Comparison of ENCODE assay signal across 14 mouse cellular contexts in genomic region chr12:17711731-17712388, GRCm38 (mm10). TPM values are rescaled to one million over a fixed set of nuclear protein-coding genes. Genes with fewer than 3 reads are reported as not detected.
DNase-seq lines count a peak whose midpoint lies in the region; ATAC-seq and TF ChIP-seq lines count a peak whose summit lies in the region.
"Had no signal": no experiment of that assay in that cellular context is flagged by ENCODE, and none has a peak within 500 bp of the region (broad histone marks: within the 10 kb centered on the region; RNA-seq: fewer than 3 reads in every experiment).

No protein-coding gene starts in this region.

- H3K27ac ChIP-seq in forebrain, embryonic 10.5 days, result peak overlapping the region; percentile 48; the same call in 1 of the 2 replicates
- H3K27ac ChIP-seq in forebrain, embryonic 12.5 days, result no peak overlapping the region
- peak overlapping the region; percentile 51 for H3K27ac ChIP-seq in lung, postnatal 0 days (ENCODE audit: low read length)
- no peak overlapping the region for H3K27ac ChIP-seq in liver, embryonic 15.5 days (replicated peaks)
- H3K27ac ChIP-seq: gastrocnemius, adult 2 months; liver, embryonic 14.5 days; neural tube, embryonic 13.5 days had no signal

- peaks cover 52% of the 10 kb centered on the region for H3K4me1 ChIP-seq in forebrain, embryonic 10.5 days
- H3K4me1 ChIP-seq in forebrain, embryonic 12.5 days, result peaks cover 32% of the 10 kb centered on the region
- peaks cover 26% of the 10 kb centered on the region; the same call in 1 of the 2 replicates for H3K4me1 ChIP-seq in lung, postnatal 0 days (ENCODE audit: insufficient read depth, low read depth, low read length)
- H3K4me1 ChIP-seq in liver, embryonic 15.5 days (replicated peaks), result peaks cover 58% of the 10 kb centered on the region

- TF ChIP-seq CTCF in lung, postnatal 0 days (IDR thresholded peaks at IDR 0.05), result no peak

- H3K9me3 ChIP-seq in forebrain, embryonic 10.5 days, result no peaks in the 10 kb centered on the region
- H3K9me3 ChIP-seq in forebrain, embryonic 12.5 days, result no peaks in the 10 kb centered on the region
- H3K9me3 ChIP-seq in lung, postnatal 0 days (ENCODE audit: low read length), result no peaks in the 10 kb centered on the region
- H3K9me3 ChIP-seq in liver, embryonic 15.5 days (replicated peaks), result no peaks in the 10 kb centered on the region
- H3K9me3 ChIP-seq: neural tube, embryonic 13.5 days had no signal

- H3K4me2 ChIP-seq in forebrain, embryonic 12.5 days, result no peak overlapping the region
- H3K4me2 ChIP-seq in lung, postnatal 0 days (replicated peaks; ENCODE audit: low read depth, low read length), result no peak overlapping the region
- no peak overlapping the region for H3K4me2 ChIP-seq in liver, embryonic 15.5 days
- H3K4me2 ChIP-seq: heart, embryonic 11.5 days; neural tube, embryonic 13.5 days had no signal

- DNase-seq in forebrain, embryonic 10.5 days (ENCODE audit: extremely low spot score, low spot score), result no peak
- DNase-seq in lung, postnatal 0 days (ENCODE audit: low spot score), result peak; percentile 45
- DNase-seq in lung, postnatal 10 days, result no peak
- no peak for DNase-seq in T-cell, adult 2 months (ENCODE audit: low spot score)
- DNase-seq in layer of hippocampus, postnatal 25 days (ENCODE audit: extremely low spot score in 1 of 2, low spot score in 1 of 2), result no peak
- DNase-seq: gastrocnemius, adult 2 months had no signal

- no peak for ATAC-seq in forebrain, embryonic 12.5 days (ENCODE audit: low FRiP score)
- ATAC-seq in lung, postnatal 0 days, result peak; percentile 67
- ATAC-seq in liver, embryonic 15.5 days (ENCODE audit: insufficient read depth), result peak; percentile 19; the same call in 1 of the 2 replicates
- no peak for ATAC-seq in frontal cortex, adult (ENCODE audit: low TSS enrichment)
- ATAC-seq: intestine, embryonic 16.5 days; midbrain, embryonic 16.5 days had no signal

- peaks cover 9% of the 10 kb centered on the region for H3K36me3 ChIP-seq in forebrain, embryonic 10.5 days (replicated peaks)
- no peaks in the 10 kb centered on the region for H3K36me3 ChIP-seq in forebrain, embryonic 12.5 days (replicated peaks)
- no peaks in the 10 kb centered on the region for H3K36me3 ChIP-seq in lung, postnatal 0 days (ENCODE audit: insufficient read depth, low read length)
- H3K36me3 ChIP-seq in liver, embryonic 15.5 days (replicated peaks), result no peaks in the 10 kb centered on the region
- H3K36me3 ChIP-seq: neural tube, embryonic 13.5 days had no signal

- 71% methylated on average over 6 of the region's 6 CpGs for WGBS in forebrain, embryonic 10.5 days
- WGBS in forebrain, embryonic 12.5 days, result 78% methylated on average over 6 of the region's 6 CpGs
- WGBS in lung, postnatal 0 days, result 38% methylated on average over 6 of the region's 6 CpGs
- 46% methylated on average over 6 of the region's 6 CpGs for WGBS in liver, embryonic 15.5 days (ENCODE audit: insufficient replicate concordance)

- H3K27me3 ChIP-seq in forebrain, embryonic 10.5 days (ENCODE audit: poor library complexity, severe bottlenecking), result no peaks in the 10 kb centered on the region
- H3K27me3 ChIP-seq in forebrain, embryonic 12.5 days, result no peaks in the 10 kb centered on the region
- H3K27me3 ChIP-seq in lung, postnatal 0 days (replicated peaks; ENCODE audit: insufficient read depth, low read length), result no peaks in the 10 kb centered on the region
- no peaks in the 10 kb centered on the region for H3K27me3 ChIP-seq in liver, embryonic 15.5 days
- H3K27me3 ChIP-seq: neural tube, embryonic 13.5 days had no signal

- no peak for TF ChIP-seq EP300 in lung, postnatal 0 days (IDR thresholded peaks at IDR 0.05)

- H3K9ac ChIP-seq in forebrain, embryonic 12.5 days, result no peak overlapping the region
- no peak overlapping the region for H3K9ac ChIP-seq in lung, postnatal 0 days (replicated peaks; ENCODE audit: low read depth)
- no peak overlapping the region for H3K9ac ChIP-seq in liver, embryonic 15.5 days
- H3K9ac ChIP-seq: liver, embryonic 14.5 days; neural tube, embryonic 13.5 days had no signal

- H3K4me3 ChIP-seq in forebrain, embryonic 10.5 days, result no peak overlapping the region
- no peak overlapping the region for H3K4me3 ChIP-seq in forebrain, embryonic 12.5 days (replicated peaks)
- no peak overlapping the region for H3K4me3 ChIP-seq in lung, postnatal 0 days (ENCODE audit: low read depth, low read length)
- H3K4me3 ChIP-seq in liver, embryonic 15.5 days (replicated peaks), result no peak overlapping the region
- H3K4me3 ChIP-seq: gastrocnemius, adult 2 months; neural tube, embryonic 13.5 days had no signal

RNA-seq across cellular contexts. Expression of gene Hpcal1, which starts 21.2 kb away (rescaled TPM):
- polyA plus RNA-seq in forebrain, embryonic 10.5 days (2016; fragmentation: Nextera tagmentation; extraction: Ambion mirVana), result 36.7 and 36.8 TPM in 2 replicates
- 36.6 and 41.3 TPM in 2 replicates for polyA plus RNA-seq in forebrain, embryonic 12.5 days (2016; fragmentation: Nextera tagmentation; extraction: Ambion mirVana)
- polyA plus RNA-seq in lung, postnatal 0 days (2015; fragmentation: Nextera tagmentation; extraction: Ambion mirVana), result 127 and 145 TPM in 2 replicates
- 20.3 and 22.2 TPM in 2 replicates for polyA plus RNA-seq in liver, embryonic 15.5 days (2015; fragmentation: Nextera tagmentation; extraction: Ambion mirVana)
- 10 to 100 TPM; 54.9 to 65.3 TPM for total RNA-seq in layer of hippocampus, postnatal 25 days (2021)

Comparison
In these comparisons a context has a peak if more than half of its experiments do, and no peak if none do; other contexts are left out.
1. H3K27ac ChIP-seq: peak in forebrain, embryonic 10.5 days (single experiment) and lung, postnatal 0 days (single experiment); none in forebrain, embryonic 12.5 days (single experiment) and liver, embryonic 15.5 days (single experiment).
2. ATAC-seq: peak in lung, postnatal 0 days (single experiment) and liver, embryonic 15.5 days (single experiment); none in forebrain, embryonic 12.5 days (single experiment) and frontal cortex, adult (single experiment).